Mouse (Mus musculus) kidney, adult 2 months (tissue): Measurements from ENCODE around the gene Slc25a28.

ENCODE experiments used
- CTCF ChIP-seq: fragments of 200-500 bp; conservative IDR thresholded peaks from 2 replicates; pipeline ENCODE4 v1.5.1; 2011; ENCODE audit warnings: low read depth, mild to moderate bottlenecking, control low read depth, low read length, moderate library complexity, mixed read lengths; ENCODE audit not compliant: insufficient read depth, insufficient read length
- POLR2A ChIP-seq: fragments of 200-500 bp; IDR thresholded peaks from one replicate; pipeline ENCODE4 v1.6.1; 2011; ENCODE audit warnings: low read depth, low read length, control low read depth

DNA sequence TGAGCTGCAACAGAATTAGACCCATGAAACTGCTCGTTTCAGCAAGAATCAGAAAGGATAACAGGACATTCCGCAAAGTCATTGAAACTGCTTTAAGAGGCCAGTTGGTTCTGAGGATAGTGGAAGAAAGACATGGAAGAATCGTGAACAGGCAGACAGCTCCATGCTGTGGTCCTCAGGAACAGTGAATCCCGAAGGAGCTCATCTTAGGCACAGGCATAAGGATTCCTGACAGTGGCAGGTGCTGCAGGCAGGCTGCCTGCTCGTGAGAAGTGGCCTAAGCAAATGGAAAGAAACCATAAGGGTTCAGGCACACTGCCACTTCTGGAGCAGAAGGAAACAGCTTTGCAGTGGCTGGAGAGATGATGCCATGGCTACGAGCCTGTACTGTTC, 25.1 kb upstream of the Slc25a28 start:
- no peak for TF ChIP-seq POLR2A
- no peak for TF ChIP-seq CTCF
